Mouse (Mus musculus) liver, embryonic 14.5 days (tissue): ENCODE measurements at regions not wholly inside any gene's neighbourhood (a gene's known extent, or its start where the extent isn't known, plus 50 kb on each side); places are given as distances from the start of the nearest gene placed in this dataset.

Source experiments
- ATAC-seq: fragments of 200-750 bp; cut with Nextera tagmentation; 2 replicates; pipeline ENCODE4 v1.8.0; 2017; ENCODE audit warnings: moderate number of reproducible peaks, mild to moderate bottlenecking, moderate library complexity; ENCODE audit not compliant: insufficient read depth
- DNase-seq, 3 experiments: peaks; one replicate each; pipeline ENCODE4 v3.0.0-alpha.2; 2012 to 2013; ENCODE audit warnings: low read depth in 3 of 3, low spot score in 3 of 3
- H3K27ac ChIP-seq: fragments of 300-500 bp; sonication (generic); 2 replicates; pipeline ENCODE4 v1.5.1; 2014; ENCODE audit warnings: moderate library complexity, mild to moderate bottlenecking, control low read depth, inconsistent platforms
- H3K27me3 ChIP-seq: fragments of 300-500 bp; sonication (generic); 2 replicates; pipeline ENCODE4 v1.6.1; 2014; ENCODE audit warnings: mild to moderate bottlenecking, low read length, moderate library complexity; ENCODE audit not compliant: control insufficient read depth, insufficient read depth
- H3K36me3 ChIP-seq: fragments of 300-500 bp; sonication (generic); replicated peaks from 2 replicates; pipeline ENCODE4 v1.6.1; 2014; ENCODE audit warnings: low read depth; ENCODE audit not compliant: control insufficient read depth, insufficient read depth
- H3K4me1 ChIP-seq, 2 experiments: fragments of 200-500 bp in 1 of 2; fragments of 300-500 bp in 1 of 2; sonication (generic) in 1 of 2; replicated peaks; 2 replicates each; pipeline ENCODE4 v1.6.1; 2012 to 2014; ENCODE audit warnings: antibody characterized with exemption in 1 of 2, inconsistent platforms in 1 of 2, low read length in 1 of 2; ENCODE audit not compliant: control insufficient read depth in 2 of 2, insufficient read depth in 2 of 2
- H3K4me2 ChIP-seq: fragments of 300-500 bp; sonication (generic); 2 replicates; pipeline ENCODE4 v1.6.1; 2014; ENCODE audit warnings: low read depth, mild to moderate bottlenecking, control low read depth, moderate library complexity
- H3K4me3 ChIP-seq, 2 experiments: fragments of 200-500 bp in 1 of 2; fragments of 300-500 bp in 1 of 2; sonication (generic) in 1 of 2; 2 replicates each; pipeline ENCODE4 v1.5.1; 2012 to 2014; ENCODE audit warnings: low read depth in 2 of 2, low read length in 2 of 2, mild to moderate bottlenecking in 2 of 2, control low read depth in 1 of 2, inconsistent platforms in 1 of 2, moderate library complexity in 1 of 2; ENCODE audit not compliant: insufficient read depth in 1 of 2
- H3K9ac ChIP-seq: fragments of 300-500 bp; sonication (generic); replicated peaks from 2 replicates; pipeline ENCODE4 v1.6.1; 2014; ENCODE audit warnings: mild to moderate bottlenecking, control low read depth, moderate library complexity
- H3K9me3 ChIP-seq: fragments of 300-500 bp; sonication (generic); 2 replicates; pipeline ENCODE4 v1.6.1; 2016; ENCODE audit warnings: low read length, mixed read lengths; ENCODE audit not compliant: control insufficient read depth
- CTCF ChIP-seq: IDR thresholded peaks from 2 replicates; pipeline ENCODE4 v1.5.1; 2016; ENCODE audit warnings: antibody characterized with exemption, low read depth, control low read depth
- EP300 ChIP-seq: IDR thresholded peaks from 2 replicates; pipeline ENCODE4 v1.6.1; 2016; ENCODE audit warnings: antibody characterized with exemption, low read depth
- WGBS: fragments of 180-500 bp; shearing (Covaris S2); extraction: QIAGEN DNeasy Blood & Tissue Kit; methylation state at CpG from one replicate; pipeline ENCODE4 v1.1.7; 2014; ENCODE audit not compliant: insufficient replicate concordance; 5-methylcytosine and 5-hydroxymethylcytosine counted together

DNA sequence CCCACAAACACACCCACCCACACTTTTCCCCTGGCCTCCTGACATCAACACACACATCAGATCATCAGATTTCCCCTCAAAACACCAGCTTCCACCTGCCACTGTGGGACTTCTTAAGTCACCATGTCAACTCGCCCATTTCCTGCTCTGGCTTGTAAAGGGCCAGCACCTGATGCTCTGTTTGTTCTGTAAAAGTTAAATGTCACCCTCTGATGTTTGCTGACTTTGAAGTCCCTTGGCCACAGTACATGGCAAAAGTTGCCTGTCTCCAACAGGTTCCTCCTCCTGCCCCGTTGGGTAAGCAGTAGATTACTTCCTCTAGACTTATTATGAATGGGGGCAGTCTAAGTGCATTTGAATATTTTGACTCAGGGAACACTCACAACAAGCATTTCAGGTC lies 611.3 kb downstream of the Zfp706 start:
- no peak for TF ChIP-seq EP300
- no peak for TF ChIP-seq CTCF

GRCm38 (mm10) chr15:36395672-36396050 lies 611.9 kb downstream of the Zfp706 start:
- WGBS = 54% methylated on average over 4 of the region's 4 CpGs
- Histone ChIP-seq H3K4me1 (0 out of 4 replicates have a peak, but pooled peaks cover 0 to 2% of the 10 kb centered on the region in 2 experiments), H3K4me2 (no peak overlapping the region), H3K9ac (no peak overlapping the region), H3K36me3 (no peaks in the 10 kb centered on the region), H3K27ac (no peak overlapping the region), H3K9me3 (no peaks in the 10 kb centered on the region), H3K4me3 (no peak overlapping the region), H3K27me3 (no peaks in the 10 kb centered on the region)
- no peak for ATAC-seq
- no peak for DNase-seq
- TF ChIP-seq EP300 = no peak
- TF ChIP-seq CTCF = no peak

More for the DNA sequence above, 611.3 kb downstream of the Zfp706 start:
- no peaks in the 10 kb centered on the region for H3K9me3 ChIP-seq
- H3K4me1 ChIP-seq = 0 out of 4 replicates have a peak, but pooled peaks cover 0 to 2% of the 10 kb centered on the region in 2 experiments
- DNase-seq = no peak
- no peak overlapping the region for H3K27ac ChIP-seq
- H3K4me3 ChIP-seq = no peak overlapping the region
- H3K9ac ChIP-seq = no peak overlapping the region
- no peaks in the 10 kb centered on the region for H3K36me3 ChIP-seq
- H3K27me3 ChIP-seq = no peaks in the 10 kb centered on the region
- ATAC-seq = no peak
- 13% methylated on average over 2 of the region's 2 CpGs for WGBS
- H3K4me2 ChIP-seq = no peak overlapping the region

DNA sequence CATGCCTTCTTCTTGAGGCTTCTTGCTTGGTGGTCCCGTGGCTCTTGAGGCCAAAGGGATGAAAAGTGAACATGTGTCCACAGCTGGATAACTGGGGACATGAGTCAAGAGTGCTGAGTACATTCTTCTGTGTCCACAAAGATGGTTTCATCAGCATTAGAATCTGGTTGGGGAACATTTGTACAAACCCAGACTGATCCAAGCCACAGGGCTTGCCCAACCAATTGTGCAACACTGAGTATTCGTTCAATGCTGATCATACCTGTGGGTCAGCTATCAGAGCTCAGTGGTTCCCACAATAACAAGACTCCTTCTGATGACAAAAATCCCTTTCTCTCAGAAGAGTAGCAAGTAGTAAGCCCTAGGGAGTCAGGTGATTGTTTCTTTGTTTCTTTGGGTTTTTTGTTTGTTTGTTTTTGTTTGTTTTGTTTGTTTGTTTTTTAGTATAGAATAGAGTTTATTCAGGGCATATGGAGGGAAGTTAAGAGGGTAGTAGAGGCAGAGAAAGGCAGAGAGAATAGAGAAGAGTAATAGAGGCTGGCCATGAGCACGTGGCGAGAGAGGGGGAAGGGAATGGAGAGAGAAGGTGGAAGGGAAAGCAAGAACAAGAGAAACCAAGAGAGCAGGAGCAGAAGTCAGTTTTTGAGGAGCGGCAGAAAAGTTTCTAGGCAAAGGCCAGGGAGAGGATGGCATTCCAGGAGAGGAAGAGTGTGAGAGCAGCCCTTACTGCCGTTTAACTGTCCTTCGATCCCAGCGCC lies 612.5 kb downstream of the Zfp706 start:
- 59% methylated on average over 8 of the region's 8 CpGs for WGBS
- H3K27me3 ChIP-seq = no peaks in the 10 kb centered on the region
- DNase-seq (no peak), ATAC-seq (no peak)
- no peak overlapping the region for H3K4me3 ChIP-seq
- H3K27ac ChIP-seq = no peak overlapping the region
- no peaks in the 10 kb centered on the region for H3K9me3 ChIP-seq
- H3K9ac ChIP-seq = no peak overlapping the region
- TF ChIP-seq EP300 = no peak
- no peak for TF ChIP-seq CTCF
- no peak overlapping the region for H3K4me2 ChIP-seq
- H3K4me1 ChIP-seq = 0 out of 4 replicates have a peak, but pooled peaks cover 0 to 2% of the 10 kb centered on the region in 2 experiments
- H3K36me3 ChIP-seq = no peaks in the 10 kb centered on the region

GRCm38 (mm10) chr15:36389775-36390174 lies 617.8 kb downstream of the Zfp706 start:
- Histone ChIP-seq H3K36me3 (no peaks in the 10 kb centered on the region), H3K27me3 (no peaks in the 10 kb centered on the region), H3K4me1 (no peaks in the 10 kb centered on the region), H3K27ac (no peak overlapping the region), H3K9me3 (no peaks in the 10 kb centered on the region), H3K9ac (no peak overlapping the region), H3K4me3 (no peak overlapping the region), H3K4me2 (no peak overlapping the region)
- 34% methylated on average over 4 of the region's 4 CpGs for WGBS
- no peak for TF ChIP-seq EP300
- no peak for TF ChIP-seq CTCF
- DNase-seq (no peak), ATAC-seq (no peak)

DNA sequence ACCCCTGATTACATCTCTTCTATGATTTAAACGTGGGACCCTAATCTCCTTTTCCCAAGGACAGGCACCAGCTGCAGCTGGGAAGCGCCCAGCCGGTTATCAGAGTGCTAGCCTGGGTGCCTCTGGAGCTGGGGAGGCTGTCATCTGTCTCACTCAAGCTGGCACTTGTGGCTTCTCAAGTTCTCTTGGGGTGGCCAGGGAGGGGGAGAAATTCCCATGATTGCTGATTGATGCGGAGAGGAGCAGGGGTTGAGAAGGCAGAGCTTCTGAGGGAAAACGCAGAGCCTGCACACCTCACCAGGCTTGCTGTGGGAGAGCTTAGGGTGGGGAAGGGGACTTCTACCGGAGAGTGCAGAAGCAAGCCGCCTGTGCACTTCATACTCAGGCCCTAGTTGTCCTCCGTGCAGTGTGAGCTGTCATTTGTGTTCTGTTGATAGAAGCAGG lies 626.3 kb downstream of the Zfp706 start:
- ATAC-seq (peak; percentile 85), DNase-seq (no peak)
- TF ChIP-seq EP300 (peak; percentile 41; the same call in 1 of the 2 replicates), CTCF (no peak)
- peak overlapping the region; percentile 53 for H3K9ac ChIP-seq
- H3K36me3 ChIP-seq = no peaks in the 10 kb centered on the region
- WGBS = 3% methylated on average over 8 of the region's 8 CpGs
- H3K4me1 ChIP-seq = peaks cover 12 to 17% of the 10 kb centered on the region in 2 experiments; a peak in 3 of 4 replicates
- no peak overlapping the region for H3K27ac ChIP-seq
- peak overlapping the region; percentile 26 to 34 for H3K4me3 ChIP-seq
- peak overlapping the region; percentile 51 for H3K4me2 ChIP-seq
- H3K9me3 ChIP-seq = no peaks in the 10 kb centered on the region
- H3K27me3 ChIP-seq = peaks cover 9% of the 10 kb centered on the region
